Mouse (Mus musculus) E14TG2a.4 (cell line): Measurements from ENCODE around the gene Tbc1d2b.

Source experiments
- CTCF ChIP-seq: conservative IDR thresholded peaks from 2 replicates; pipeline ENCODE4 v1.5.1; 2014; ENCODE audit warnings: low read length
- NANOG ChIP-seq: IDR thresholded peaks from 2 replicates; pipeline ENCODE4 v1.6.1; 2014; ENCODE audit warnings: borderline replicate concordance, low read length, mixed read lengths
- POU5F1 ChIP-seq: IDR thresholded peaks from 2 replicates; pipeline ENCODE4 v1.6.1; 2014; ENCODE audit warnings: low read length, borderline replicate concordance

- TF ChIP-seq CTCF (no peak), NANOG (no peak), POU5F1 (no peak)
These were observed 1.7 kb upstream of the Tbc1d2b start for GRCm38 (mm10) chr9:90272346-90272745.
